Mouse (Mus musculus): ENCODE measurements around the gene Pea15a. TPM values are rescaled to one million over a fixed set of nuclear protein-coding genes. Genes with fewer than 3 reads are reported as not detected.

Gene Pea15a
- polyA plus RNA-seq, 1 experiment from 2014 or later: 363 TPM

DNA sequence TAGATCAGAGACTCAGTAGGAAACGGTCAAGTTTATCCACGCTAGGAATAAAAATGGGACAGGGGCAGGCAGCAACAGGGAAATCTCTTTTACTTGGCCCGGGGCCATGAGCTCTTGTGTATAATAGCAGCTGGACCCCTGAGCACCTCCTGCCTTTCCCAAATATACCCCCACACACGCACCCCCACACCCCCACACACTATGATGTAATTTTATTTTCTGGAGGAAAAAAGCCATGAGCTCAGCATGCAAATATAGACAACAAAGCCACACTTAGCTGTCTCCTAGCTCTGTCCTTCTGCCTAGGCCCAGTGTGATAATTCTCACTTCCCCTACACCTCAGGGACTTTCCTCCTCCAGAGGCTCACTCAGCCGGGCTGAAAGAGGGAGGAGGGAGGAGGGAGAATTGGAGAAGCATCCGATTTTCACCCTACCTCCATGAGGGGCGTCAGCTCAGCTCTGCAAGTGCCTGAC lies 544 bp upstream of the Pea15a start:
- Histone ChIP-seq H3K36me3 (replicated peaks; ENCODE audit: control insufficient read depth, insufficient read depth) (no peaks in the 10 kb centered on the region), H3K9me3 (ENCODE audit: control insufficient read depth, low read length) (no peaks in the 10 kb centered on the region), H3K27me3 (ENCODE audit: control insufficient read depth, insufficient read depth, low read length) (no peaks in the 10 kb centered on the region), H3K4me1 (replicated peaks; ENCODE audit: control insufficient read depth, insufficient read depth, low read length) (peaks cover 47% of the 10 kb centered on the region), H3K4me3 (replicated peaks; ENCODE audit: low read length) (peak overlapping the region; percentile 88), H3K9ac (peak overlapping the region; percentile 98), H3K27ac (peak overlapping the region; percentile 97), H3K4me2 (replicated peaks) (peak overlapping the region; percentile 94)
- DNase-seq (ENCODE audit: low spot score): no peak
- WGBS: 10% methylated on average over 7 of the region's 7 CpGs
- peak; percentile 3; the same call in 1 of the 2 replicates for ATAC-seq (ENCODE audit: low FRiP score)

DNA sequence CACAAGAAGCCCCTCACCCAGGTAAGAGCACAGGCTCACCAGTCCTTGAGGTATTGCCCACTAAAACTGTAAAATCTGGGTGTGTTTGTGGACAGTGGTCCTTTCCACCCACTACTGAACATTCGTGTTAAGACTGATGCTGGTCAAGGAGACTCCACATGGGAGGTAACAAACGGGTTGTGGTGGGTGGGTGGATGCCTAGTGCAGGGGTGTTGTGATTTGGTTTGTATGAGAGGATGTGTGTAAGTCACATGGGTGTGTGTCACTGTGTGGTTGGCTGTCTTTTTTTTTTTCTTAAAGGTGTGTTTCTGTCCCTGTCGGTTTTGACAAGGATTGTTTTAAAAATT lies 890 bp downstream of the Pea15a start:
- no peak for ATAC-seq (ENCODE audit: low FRiP score)
- peak overlapping the region; percentile 94 for H3K4me2 ChIP-seq (replicated peaks)

DNA sequence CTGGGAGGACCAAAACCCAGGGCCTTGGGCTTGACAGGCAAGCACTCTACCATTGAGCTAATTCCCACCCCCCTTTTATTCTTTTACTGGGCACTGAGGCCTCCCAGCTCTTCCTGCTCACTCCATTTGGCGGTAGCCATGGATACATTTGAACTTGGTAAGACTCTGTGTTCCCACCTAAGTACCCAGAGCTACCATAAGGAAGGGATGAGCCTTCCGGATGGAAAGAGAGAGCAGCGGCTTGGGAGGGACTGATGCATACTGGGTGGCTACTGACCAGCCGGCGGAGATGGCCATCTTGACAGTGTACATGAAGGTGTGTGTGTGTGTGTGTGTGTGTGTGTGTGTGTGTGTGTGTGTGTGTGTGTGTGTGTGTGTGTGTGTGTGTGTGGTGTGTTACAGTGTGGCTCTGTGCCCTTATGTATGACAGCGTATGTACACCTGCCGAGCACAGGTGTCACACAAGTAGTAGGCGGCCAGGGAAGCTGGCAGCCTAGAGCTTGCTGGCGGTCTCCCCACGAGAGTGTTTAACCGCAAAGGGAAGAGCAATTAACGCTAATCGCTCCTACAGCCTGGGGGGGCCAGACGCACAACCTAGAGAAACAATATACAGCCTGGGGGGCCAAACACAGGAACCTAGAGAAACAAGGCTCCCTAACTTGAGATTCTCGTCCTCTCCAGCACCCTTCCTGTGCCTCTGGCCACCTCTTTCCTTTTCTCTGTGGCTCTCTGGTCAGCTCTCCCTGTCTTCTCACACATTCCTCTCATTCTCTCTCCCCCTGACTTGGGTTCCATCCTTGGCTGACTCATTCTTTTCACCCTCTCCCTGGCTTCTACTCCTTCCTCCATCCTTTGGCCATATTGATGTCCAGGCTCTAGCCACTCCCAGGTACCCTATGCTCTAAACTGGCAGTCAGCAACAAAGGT lies 1.5 kb downstream of the Pea15a start:
- ATAC-seq (ENCODE audit: low FRiP score) (no peak), DNase-seq (ENCODE audit: low spot score) (no peak)
- H3K4me1 ChIP-seq (replicated peaks; ENCODE audit: control insufficient read depth, insufficient read depth, low read length): peaks cover 68% of the 10 kb centered on the region
- H3K4me2 ChIP-seq (replicated peaks): peak overlapping the region; percentile 94
- peaks cover 6% of the 10 kb centered on the region for H3K36me3 ChIP-seq (replicated peaks; ENCODE audit: control insufficient read depth, insufficient read depth)
- peak overlapping the region; percentile 97 for H3K27ac ChIP-seq
- peak overlapping the region; percentile 98 for H3K9ac ChIP-seq
- WGBS: 12% methylated on average over 15 of the region's 15 CpGs
- no peaks in the 10 kb centered on the region for H3K27me3 ChIP-seq (ENCODE audit: control insufficient read depth, insufficient read depth, low read length)
- peak overlapping the region; percentile 88 for H3K4me3 ChIP-seq (replicated peaks; ENCODE audit: low read length)
- no peaks in the 10 kb centered on the region for H3K9me3 ChIP-seq (ENCODE audit: control insufficient read depth, low read length)

More for the DNA sequence above, 890 bp downstream of the Pea15a start:
- H3K27ac ChIP-seq: peak overlapping the region; percentile 97
- H3K36me3 ChIP-seq (replicated peaks; ENCODE audit: control insufficient read depth, insufficient read depth): no peaks in the 10 kb centered on the region
- H3K9me3 ChIP-seq (ENCODE audit: control insufficient read depth, low read length): no peaks in the 10 kb centered on the region
- H3K4me1 ChIP-seq (replicated peaks; ENCODE audit: control insufficient read depth, insufficient read depth, low read length): peaks cover 62% of the 10 kb centered on the region
- H3K27me3 ChIP-seq (ENCODE audit: control insufficient read depth, insufficient read depth, low read length): no peaks in the 10 kb centered on the region
- H3K9ac ChIP-seq: peak overlapping the region; percentile 98
- no peak for DNase-seq (ENCODE audit: low spot score)
- peak overlapping the region; percentile 88 for H3K4me3 ChIP-seq (replicated peaks; ENCODE audit: low read length)
- 1% methylated on average over 3 of the region's 3 CpGs for WGBS

DNA sequence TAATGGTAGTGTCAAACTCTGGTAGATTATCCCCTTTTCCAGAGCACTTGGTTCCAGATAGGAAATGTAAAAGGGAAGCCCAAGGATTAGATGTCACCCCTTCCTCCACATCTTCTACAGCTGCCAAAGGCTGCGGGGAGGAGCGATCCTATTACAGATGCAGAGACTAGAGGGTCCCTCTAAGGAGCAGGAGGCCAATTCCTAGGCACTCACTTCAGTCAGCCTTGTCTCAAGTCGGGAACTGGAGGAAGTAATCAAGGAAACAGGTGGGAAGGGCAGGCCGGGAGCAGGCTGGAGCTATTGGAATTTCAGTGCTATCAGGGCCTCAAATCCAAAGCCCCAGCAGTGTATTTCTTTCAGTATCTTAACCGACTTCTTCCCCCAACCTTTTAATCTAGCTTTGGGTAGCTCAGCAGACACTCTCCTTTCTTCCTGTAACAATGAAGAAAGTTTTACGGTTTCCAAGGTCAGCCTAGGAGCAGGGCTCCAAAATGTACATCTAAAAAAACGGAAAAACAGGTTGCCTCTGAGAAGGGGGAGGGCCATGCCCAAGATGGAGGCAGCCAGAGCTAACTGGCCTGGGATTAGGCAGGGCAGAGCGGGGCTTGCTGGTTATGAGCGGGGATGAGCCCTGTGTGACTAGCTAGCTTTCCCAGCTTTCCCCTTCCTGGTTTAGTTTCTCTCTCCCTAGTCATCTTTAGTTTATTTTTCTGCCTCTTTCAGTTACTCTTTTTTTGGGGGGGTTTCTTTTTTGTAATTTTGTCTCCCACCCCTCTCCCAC lies 2.4 kb downstream of the Pea15a start:
- Histone ChIP-seq H3K9ac (peak overlapping the region; percentile 98), H3K4me1 (replicated peaks; ENCODE audit: control insufficient read depth, insufficient read depth, low read length) (peaks cover 69% of the 10 kb centered on the region), H3K27ac (peak overlapping the region; percentile 97), H3K4me3 (replicated peaks; ENCODE audit: low read length) (peak overlapping the region; percentile 88), H3K36me3 (replicated peaks; ENCODE audit: control insufficient read depth, insufficient read depth) (peaks cover 15% of the 10 kb centered on the region), H3K9me3 (ENCODE audit: control insufficient read depth, low read length) (no peaks in the 10 kb centered on the region), H3K27me3 (ENCODE audit: control insufficient read depth, insufficient read depth, low read length) (no peaks in the 10 kb centered on the region), H3K4me2 (replicated peaks) (peak overlapping the region; percentile 94)
- DNase-seq (ENCODE audit: low spot score): no peak
- WGBS: 10% methylated on average over 9 of the region's 9 CpGs
- no peak for ATAC-seq (ENCODE audit: low FRiP score)

DNA sequence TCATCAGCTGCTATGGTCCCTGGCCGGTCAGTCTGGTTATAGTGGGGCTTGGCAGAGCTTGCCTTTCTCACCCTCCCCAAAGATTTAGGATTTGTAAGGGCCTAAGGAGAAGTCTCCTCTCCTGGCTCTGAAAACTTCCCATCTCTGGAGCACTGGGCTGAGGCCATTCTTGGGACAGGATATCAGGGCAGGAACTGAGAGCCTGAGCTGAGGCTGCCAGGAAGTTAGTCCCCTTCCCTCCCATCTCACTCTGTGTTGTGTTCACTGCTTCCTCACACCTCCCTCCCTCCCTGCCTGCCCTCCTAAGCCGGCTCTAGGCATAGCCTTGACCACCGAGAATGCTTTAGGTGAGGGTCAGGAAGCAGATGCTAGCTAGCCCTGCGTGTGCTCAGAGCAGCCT lies 3.0 kb downstream of the Pea15a start:
- Histone ChIP-seq H3K27me3 (ENCODE audit: control insufficient read depth, insufficient read depth, low read length) (no peaks in the 10 kb centered on the region), H3K4me3 (replicated peaks; ENCODE audit: low read length) (peak overlapping the region; percentile 88; the same call in 1 of the 2 replicates), H3K27ac (peak overlapping the region; percentile 97), H3K36me3 (replicated peaks; ENCODE audit: control insufficient read depth, insufficient read depth) (peaks cover 21% of the 10 kb centered on the region), H3K4me1 (replicated peaks; ENCODE audit: control insufficient read depth, insufficient read depth, low read length) (peaks cover 69% of the 10 kb centered on the region), H3K4me2 (replicated peaks) (peak overlapping the region; percentile 94), H3K9me3 (ENCODE audit: control insufficient read depth, low read length) (no peaks in the 10 kb centered on the region), H3K9ac (peak overlapping the region; percentile 98)
- ATAC-seq (ENCODE audit: low FRiP score) (no peak), DNase-seq (ENCODE audit: low spot score) (no peak)
- 5% methylated on average over 4 of the region's 4 CpGs for WGBS

- ATAC-seq (ENCODE audit: low FRiP score): peak; percentile 18
- 3% methylated on average over 2 of the region's 2 CpGs for WGBS
- H3K27me3 ChIP-seq (ENCODE audit: control insufficient read depth, insufficient read depth, low read length): no peaks in the 10 kb centered on the region
- peak overlapping the region; percentile 98 for H3K9ac ChIP-seq
- no peak for DNase-seq (ENCODE audit: low spot score)
- peaks cover 27% of the 10 kb centered on the region for H3K36me3 ChIP-seq (replicated peaks; ENCODE audit: control insufficient read depth, insufficient read depth)
- peak overlapping the region; percentile 97 for H3K27ac ChIP-seq
- H3K4me1 ChIP-seq (replicated peaks; ENCODE audit: control insufficient read depth, insufficient read depth, low read length): peaks cover 69% of the 10 kb centered on the region
- peak overlapping the region; percentile 94 for H3K4me2 ChIP-seq (replicated peaks)
- H3K4me3 ChIP-seq (replicated peaks; ENCODE audit: low read length): peak overlapping the region; percentile 12; the same call in 1 of the 2 replicates
- no peaks in the 10 kb centered on the region for H3K9me3 ChIP-seq (ENCODE audit: control insufficient read depth, low read length)
Observed at GRCm38 (mm10) chr1:172202894-172203522, 3.6 kb downstream of the Pea15a start.

DNA sequence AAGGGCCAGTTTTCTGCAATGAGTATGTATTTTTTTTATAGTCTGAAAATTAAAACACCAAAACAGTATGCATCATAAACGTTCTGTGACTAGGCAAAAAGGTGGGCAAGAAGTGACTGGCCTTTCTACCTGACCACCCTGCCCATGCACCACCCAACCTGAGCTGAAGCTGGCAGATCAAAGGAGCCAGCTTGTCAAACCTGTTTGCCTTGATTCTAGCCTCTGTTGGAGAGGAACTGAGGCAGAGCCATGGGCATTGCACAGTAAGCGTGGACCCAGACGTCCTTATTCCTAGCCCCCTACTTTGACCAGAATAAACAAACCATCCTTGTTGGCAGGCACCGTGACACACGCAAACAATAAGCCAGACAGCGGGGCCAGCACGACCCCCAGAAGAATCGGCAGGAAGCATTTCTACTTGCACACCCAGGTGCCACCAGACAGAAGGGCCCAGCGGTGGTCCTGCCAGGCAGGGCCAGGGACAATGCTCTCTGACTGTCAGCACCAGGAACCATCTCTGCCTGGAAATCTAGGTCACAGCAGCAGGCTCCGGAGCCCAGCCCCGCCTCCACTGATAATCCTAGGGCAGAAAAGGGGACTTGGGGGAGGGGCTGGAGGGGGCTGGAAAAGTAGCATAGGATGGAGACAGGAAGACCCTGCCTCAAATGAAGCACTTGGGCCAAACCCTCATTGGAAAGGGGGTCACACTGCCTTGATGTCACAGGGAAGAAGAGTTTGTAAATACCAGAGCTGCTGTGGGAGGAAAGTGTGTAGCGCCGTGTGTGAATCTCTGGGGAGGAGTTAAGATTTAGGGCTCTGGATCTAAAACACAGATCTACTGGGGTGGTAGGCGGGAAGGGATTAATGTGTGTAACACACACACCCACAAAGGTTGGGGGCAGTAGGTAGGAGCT lies 4.4 kb downstream of the Pea15a start:
- ATAC-seq (ENCODE audit: low FRiP score): no peak
- WGBS: 7% methylated on average over 14 of the region's 14 CpGs
- peaks cover 35% of the 10 kb centered on the region for H3K36me3 ChIP-seq (replicated peaks; ENCODE audit: control insufficient read depth, insufficient read depth)
- H3K9me3 ChIP-seq (ENCODE audit: control insufficient read depth, low read length): no peaks in the 10 kb centered on the region
- peak overlapping the region; percentile 12 for H3K4me3 ChIP-seq (replicated peaks; ENCODE audit: low read length)
- H3K27ac ChIP-seq: peak overlapping the region; percentile 97
- peaks cover 66% of the 10 kb centered on the region for H3K4me1 ChIP-seq (replicated peaks; ENCODE audit: control insufficient read depth, insufficient read depth, low read length)
- H3K27me3 ChIP-seq (ENCODE audit: control insufficient read depth, insufficient read depth, low read length): no peaks in the 10 kb centered on the region
- DNase-seq (ENCODE audit: low spot score): no peak
- H3K9ac ChIP-seq: peak overlapping the region; percentile 50
- peak overlapping the region; percentile 94 for H3K4me2 ChIP-seq (replicated peaks)

DNA sequence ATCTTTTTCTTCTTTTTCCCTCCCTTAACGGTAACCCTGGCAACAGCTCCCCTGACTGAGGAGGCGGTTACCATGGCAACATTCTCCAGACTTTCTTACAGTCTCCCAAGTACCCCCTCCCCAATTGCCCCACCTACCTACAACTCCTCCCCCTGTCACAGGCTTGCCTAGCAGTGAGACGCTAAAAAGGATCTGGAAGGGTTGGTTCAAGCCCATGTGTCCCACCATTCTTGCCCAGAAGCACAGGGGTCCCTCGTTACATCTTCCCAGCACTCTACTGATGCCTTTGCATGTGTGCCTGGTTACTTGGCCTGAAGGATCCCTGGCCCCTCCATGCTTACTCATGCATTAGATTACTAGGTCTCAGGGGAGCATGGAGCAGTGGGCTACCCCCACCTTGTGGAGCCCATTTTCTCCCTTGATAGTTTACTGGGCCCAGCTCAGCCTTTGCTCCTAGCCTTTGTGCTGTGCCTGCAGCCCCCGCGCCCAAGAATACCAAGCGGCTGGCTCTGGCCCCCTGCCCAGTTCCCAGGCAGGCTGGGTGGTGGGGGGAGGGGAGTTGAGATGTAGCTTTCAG lies 5.6 kb downstream of the Pea15a start:
- Histone ChIP-seq H3K4me2 (replicated peaks) (peak overlapping the region; percentile 94), H3K9me3 (ENCODE audit: control insufficient read depth, low read length) (no peaks in the 10 kb centered on the region), H3K27me3 (ENCODE audit: control insufficient read depth, insufficient read depth, low read length) (no peaks in the 10 kb centered on the region), H3K27ac (peak overlapping the region; percentile 97), H3K4me1 (replicated peaks; ENCODE audit: control insufficient read depth, insufficient read depth, low read length) (peaks cover 57% of the 10 kb centered on the region), H3K9ac (peak overlapping the region; percentile 37), H3K36me3 (replicated peaks; ENCODE audit: control insufficient read depth, insufficient read depth) (peaks cover 48% of the 10 kb centered on the region), H3K4me3 (replicated peaks; ENCODE audit: low read length) (no peak overlapping the region)
- WGBS: 7% methylated on average over 7 of the region's 7 CpGs
- ATAC-seq (ENCODE audit: low FRiP score) (peak; percentile 68), DNase-seq (ENCODE audit: low spot score) (peak; percentile 79)
